Mouse (Mus musculus) embryonic fibroblast, embryonic 13.5 days (primary cell): ENCODE results near the gene Ctnna3.

Experiments
- CTCF ChIP-seq: IDR thresholded peaks from 2 replicates; pipeline ENCODE4 v1.5.1; 2011; ENCODE audit warnings: mild to moderate bottlenecking, control low read depth, low read length, moderate library complexity, borderline replicate concordance; ENCODE audit not compliant: insufficient read depth
- POLR2A ChIP-seq: IDR thresholded peaks from 2 replicates; pipeline ENCODE4 v1.6.1; 2011; ENCODE audit warnings: low read depth, mild to moderate bottlenecking, control low read depth, low read length, moderate library complexity

DNA sequence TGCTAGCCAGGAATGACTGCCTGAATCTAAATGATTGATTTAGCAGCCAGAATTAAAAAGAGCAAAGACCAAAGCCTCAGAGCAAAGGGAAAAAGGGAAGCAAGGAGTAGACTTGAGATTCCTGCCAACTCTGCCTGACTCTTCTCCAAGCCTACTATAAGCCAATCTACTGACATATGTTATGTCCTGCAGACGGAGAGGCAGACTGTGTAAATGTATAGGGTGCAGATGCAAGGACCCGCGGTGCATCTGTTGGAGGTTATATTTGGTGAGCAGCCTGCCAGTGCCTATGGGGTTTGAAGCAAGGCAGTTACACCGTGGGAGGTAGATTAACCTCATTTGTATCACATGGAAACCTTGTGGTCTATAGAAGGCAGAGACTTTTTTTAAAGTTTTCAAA lies 409.1 kb downstream of the Ctnna3 start:
- TF ChIP-seq CTCF, result no peak
- TF ChIP-seq POLR2A, result no peak
